Mouse (Mus musculus): ENCODE results near the gene Cul1. TPM values are rescaled to one million over a fixed set of nuclear protein-coding genes. Genes with fewer than 3 reads are reported as not detected.
A peak's percentile ranks its signal among the peaks of the same experiment; 100 is the strongest.

Gene Cul1
- polyA plus RNA-seq, 1 experiment from 2014 or later, result 141 TPM

DNA sequence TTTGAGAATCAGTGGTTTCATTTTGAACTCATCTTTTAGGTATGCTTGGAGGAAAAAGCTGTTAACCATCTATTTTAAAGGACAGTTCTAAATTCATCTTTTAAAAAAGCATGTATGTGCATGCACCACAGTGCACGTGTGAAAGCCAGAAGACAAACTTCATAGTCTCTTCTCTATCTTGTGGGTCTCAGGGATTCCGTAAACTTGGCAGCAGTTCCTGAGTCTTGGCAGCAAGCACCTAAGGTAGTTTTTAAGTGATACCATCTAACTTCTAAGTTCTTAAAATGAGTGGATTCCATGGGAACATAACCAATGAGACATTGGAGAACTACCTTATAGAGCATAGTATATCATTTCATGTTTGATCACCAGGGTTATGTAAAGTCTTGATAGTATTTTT, 3.7 kb downstream of the Cul1 start:
- no peak overlapping the region for H3K4me2 ChIP-seq (ENCODE audit: low read length)

DNA sequence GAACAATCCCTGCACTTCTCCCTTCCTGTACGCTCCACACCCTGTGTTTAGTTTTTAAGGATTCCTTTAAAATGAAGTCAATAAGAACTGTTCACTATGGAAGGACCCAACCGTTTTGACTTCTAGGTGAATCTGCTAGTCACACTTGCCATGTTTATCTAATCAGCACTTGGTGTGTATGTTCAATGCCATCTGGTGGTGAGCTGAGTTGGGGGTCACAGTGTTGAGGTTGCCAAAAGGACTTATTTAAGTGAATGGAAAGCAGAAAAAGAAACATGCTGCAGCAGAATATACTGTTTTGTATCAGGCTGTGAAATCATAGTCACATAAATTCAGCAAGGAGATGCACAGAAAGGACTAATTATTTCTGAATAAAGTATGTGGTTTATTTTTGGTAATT, 12.2 kb downstream of the Cul1 start:
- no peaks in the 10 kb centered on the region for H3K27me3 ChIP-seq (ENCODE audit: control insufficient read depth, insufficient read depth, low read length)
- H3K4me1 ChIP-seq (ENCODE audit: control insufficient read depth, insufficient read depth, low read length), result no peaks in the 10 kb centered on the region
- no peak overlapping the region for H3K4me2 ChIP-seq (ENCODE audit: low read length)
- H3K4me3 ChIP-seq (replicated peaks; ENCODE audit: low read depth, low read length), result no peak overlapping the region
- ATAC-seq (ENCODE audit: low FRiP score, low TSS enrichment) (no peak), DNase-seq (peak; percentile 29)
- H3K9ac ChIP-seq (replicated peaks; ENCODE audit: low read length), result no peak overlapping the region
- H3K36me3 ChIP-seq (ENCODE audit: control insufficient read depth, insufficient read depth, low read length), result no peaks in the 10 kb centered on the region
- H3K9me3 ChIP-seq (ENCODE audit: control insufficient read depth, low read length), result no peaks in the 10 kb centered on the region
- no peak overlapping the region for H3K27ac ChIP-seq (replicated peaks; ENCODE audit: low read depth, low read length)
- 88% methylated on average over 2 of the region's 2 CpGs for WGBS

More for the DNA sequence above, 3.7 kb downstream of the Cul1 start:
- no peak overlapping the region for H3K27ac ChIP-seq (replicated peaks; ENCODE audit: low read depth, low read length)
- no peak overlapping the region for H3K9ac ChIP-seq (replicated peaks; ENCODE audit: low read length)
- H3K36me3 ChIP-seq (ENCODE audit: control insufficient read depth, insufficient read depth, low read length), result no peaks in the 10 kb centered on the region
- no peak for ATAC-seq (ENCODE audit: low FRiP score, low TSS enrichment)
- H3K4me1 ChIP-seq (ENCODE audit: control insufficient read depth, insufficient read depth, low read length), result peaks cover 16% of the 10 kb centered on the region
- H3K27me3 ChIP-seq (ENCODE audit: control insufficient read depth, insufficient read depth, low read length), result no peaks in the 10 kb centered on the region
- H3K9me3 ChIP-seq (ENCODE audit: control insufficient read depth, low read length), result no peaks in the 10 kb centered on the region
- 92% methylated on average over 2 of the region's 2 CpGs for whole genome bisulfite sequencing
- no peak overlapping the region for H3K4me3 ChIP-seq (replicated peaks; ENCODE audit: low read depth, low read length)
- DNase-seq, result no peak

DNA sequence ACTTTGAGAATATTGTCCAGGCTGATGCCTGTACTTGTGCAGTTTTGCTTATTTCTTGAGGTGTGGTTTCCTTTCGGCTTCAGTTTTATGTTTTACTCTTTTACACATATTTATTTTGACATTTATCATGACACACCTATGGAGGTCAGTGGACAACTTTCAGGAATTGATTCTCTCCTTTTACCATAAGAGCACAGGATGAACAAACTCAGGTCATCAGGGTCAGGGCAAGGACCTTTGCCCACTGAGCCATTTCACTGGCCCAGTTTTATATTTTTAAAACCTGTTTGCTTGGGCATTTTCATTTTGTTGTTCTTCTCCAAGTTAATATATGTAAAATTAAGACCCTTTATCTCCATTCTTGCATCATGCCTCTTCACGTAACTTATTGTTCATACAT, 13.3 kb downstream of the Cul1 start:
- Histone ChIP-seq H3K9ac (replicated peaks; ENCODE audit: low read length) (no peak overlapping the region), H3K4me3 (replicated peaks; ENCODE audit: low read depth, low read length) (no peak overlapping the region), H3K27me3 (ENCODE audit: control insufficient read depth, insufficient read depth, low read length) (no peaks in the 10 kb centered on the region), H3K4me2 (ENCODE audit: low read length) (no peak overlapping the region), H3K9me3 (ENCODE audit: control insufficient read depth, low read length) (no peaks in the 10 kb centered on the region), H3K36me3 (ENCODE audit: control insufficient read depth, insufficient read depth, low read length) (no peaks in the 10 kb centered on the region), H3K27ac (replicated peaks; ENCODE audit: low read depth, low read length) (no peak overlapping the region), H3K4me1 (ENCODE audit: control insufficient read depth, insufficient read depth, low read length) (no peaks in the 10 kb centered on the region)
- ATAC-seq (ENCODE audit: low FRiP score, low TSS enrichment), result no peak
- no peak for DNase-seq
- 98% methylated on average over 2 of the region's 2 CpGs for WGBS

DNA sequence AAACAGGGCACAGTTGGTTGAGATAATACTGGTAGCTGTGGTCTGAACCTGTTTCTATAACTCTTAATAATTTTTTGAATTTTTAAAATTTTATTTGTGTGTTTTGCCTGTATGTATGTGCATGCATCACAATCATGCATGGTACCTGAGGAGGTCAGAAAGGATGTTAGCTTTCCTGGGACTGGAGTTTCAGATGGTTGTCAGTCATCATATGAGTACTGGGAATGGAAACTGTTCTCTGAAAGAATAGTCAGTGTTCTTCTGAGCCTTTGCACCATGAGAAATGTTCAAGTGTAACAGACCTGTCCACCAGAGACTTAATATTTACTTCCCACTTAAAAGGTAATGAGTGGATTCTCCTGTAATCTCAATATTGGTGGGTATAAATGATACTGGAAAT, 13.9 kb downstream of the Cul1 start:
- Histone ChIP-seq H3K4me1 (ENCODE audit: control insufficient read depth, insufficient read depth, low read length) (no peaks in the 10 kb centered on the region), H3K27me3 (ENCODE audit: control insufficient read depth, insufficient read depth, low read length) (no peaks in the 10 kb centered on the region), H3K9me3 (ENCODE audit: control insufficient read depth, low read length) (no peaks in the 10 kb centered on the region), H3K9ac (replicated peaks; ENCODE audit: low read length) (no peak overlapping the region), H3K4me2 (ENCODE audit: low read length) (no peak overlapping the region), H3K36me3 (ENCODE audit: control insufficient read depth, insufficient read depth, low read length) (no peaks in the 10 kb centered on the region), H3K4me3 (replicated peaks; ENCODE audit: low read depth, low read length) (no peak overlapping the region), H3K27ac (replicated peaks; ENCODE audit: low read depth, low read length) (no peak overlapping the region)
- no peak for DNase-seq
- no peak for ATAC-seq (ENCODE audit: low FRiP score, low TSS enrichment)

DNA sequence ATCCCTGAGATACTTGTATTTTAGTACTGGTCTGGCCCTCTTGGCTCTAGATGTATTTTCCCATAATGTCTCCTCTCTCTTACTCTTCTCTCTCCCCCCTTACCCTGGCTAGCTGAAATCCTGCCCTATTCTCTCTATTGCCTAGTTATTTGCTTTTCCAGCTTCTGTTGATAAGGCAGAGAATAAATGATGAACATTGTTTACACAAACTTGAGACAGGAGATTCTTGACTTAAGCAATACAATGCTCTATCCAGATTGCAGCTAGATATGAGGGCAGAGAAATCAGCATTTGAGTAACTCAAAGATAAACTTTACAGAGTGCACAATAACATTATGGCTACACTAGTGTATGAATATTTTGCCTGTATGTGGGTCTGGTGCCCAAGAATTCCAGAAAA, 16.6 kb downstream of the Cul1 start:
- DNase-seq, result no peak
- no peaks in the 10 kb centered on the region for H3K9me3 ChIP-seq (ENCODE audit: control insufficient read depth, low read length)
- H3K36me3 ChIP-seq (ENCODE audit: control insufficient read depth, insufficient read depth, low read length), result no peaks in the 10 kb centered on the region
- H3K9ac ChIP-seq (replicated peaks; ENCODE audit: low read length), result no peak overlapping the region
- no peak overlapping the region for H3K4me2 ChIP-seq (ENCODE audit: low read length)
- no peak for ATAC-seq (ENCODE audit: low FRiP score, low TSS enrichment)
- no peaks in the 10 kb centered on the region for H3K4me1 ChIP-seq (ENCODE audit: control insufficient read depth, insufficient read depth, low read length)
- no peaks in the 10 kb centered on the region for H3K27me3 ChIP-seq (ENCODE audit: control insufficient read depth, insufficient read depth, low read length)
- H3K27ac ChIP-seq (replicated peaks; ENCODE audit: low read depth, low read length), result no peak overlapping the region
- no peak overlapping the region for H3K4me3 ChIP-seq (replicated peaks; ENCODE audit: low read depth, low read length)

DNA sequence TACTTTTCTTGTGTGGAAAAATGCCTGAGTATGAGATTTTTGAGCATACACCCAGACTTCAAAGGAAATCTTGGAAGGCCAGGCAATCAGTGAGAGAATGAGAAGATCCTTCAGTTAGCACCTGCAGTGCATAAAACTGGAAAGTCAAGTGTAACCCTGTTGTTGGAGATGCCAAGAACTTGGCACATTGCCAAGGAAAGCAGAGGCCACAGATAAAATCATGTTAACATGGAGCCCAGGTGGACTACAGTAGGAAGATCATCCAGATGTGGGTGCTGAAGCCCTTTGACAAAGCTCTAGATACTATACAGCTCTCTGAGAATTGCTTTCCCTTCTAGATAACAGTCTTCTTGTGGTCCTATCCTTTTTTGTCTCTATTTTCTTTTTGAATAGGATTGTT, 19.2 kb downstream of the Cul1 start:
- Histone ChIP-seq H3K4me1 (ENCODE audit: control insufficient read depth, insufficient read depth, low read length) (no peaks in the 10 kb centered on the region), H3K9ac (replicated peaks; ENCODE audit: low read length) (no peak overlapping the region), H3K36me3 (ENCODE audit: control insufficient read depth, insufficient read depth, low read length) (no peaks in the 10 kb centered on the region), H3K27me3 (ENCODE audit: control insufficient read depth, insufficient read depth, low read length) (no peaks in the 10 kb centered on the region), H3K4me3 (replicated peaks; ENCODE audit: low read depth, low read length) (no peak overlapping the region), H3K27ac (replicated peaks; ENCODE audit: low read depth, low read length) (no peak overlapping the region), H3K9me3 (ENCODE audit: control insufficient read depth, low read length) (no peaks in the 10 kb centered on the region), H3K4me2 (ENCODE audit: low read length) (no peak overlapping the region)
- DNase-seq (no peak), ATAC-seq (ENCODE audit: low FRiP score, low TSS enrichment) (no peak)

DNA sequence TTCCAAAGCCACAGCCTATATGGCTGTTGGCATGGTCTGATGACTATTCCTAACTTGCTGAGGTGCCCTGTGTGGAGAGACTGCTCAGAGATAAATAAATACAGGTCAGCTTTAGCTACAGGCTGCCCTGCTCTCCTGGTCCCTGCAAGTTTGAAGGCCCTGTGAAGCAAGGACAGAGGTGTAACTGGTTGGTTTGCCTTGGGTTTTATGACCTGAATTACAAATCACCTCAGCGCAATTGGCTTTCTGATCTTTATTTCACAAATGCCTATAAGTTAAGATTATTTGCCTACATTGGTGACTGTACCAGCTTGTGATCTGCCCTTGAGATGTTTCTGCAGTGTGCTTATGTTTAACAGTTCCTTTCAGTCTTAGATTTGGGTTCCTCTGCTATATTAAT, 28.8 kb downstream of the Cul1 start:
- Histone ChIP-seq H3K4me2 (ENCODE audit: low read length) (no peak overlapping the region), H3K9ac (replicated peaks; ENCODE audit: low read length) (no peak overlapping the region), H3K4me3 (replicated peaks; ENCODE audit: low read depth, low read length) (no peak overlapping the region), H3K36me3 (ENCODE audit: control insufficient read depth, insufficient read depth, low read length) (0 out of 2 replicates have a peak, but pooled peaks cover 5% of the 10 kb centered on the region), H3K9me3 (ENCODE audit: control insufficient read depth, low read length) (no peaks in the 10 kb centered on the region), H3K27me3 (ENCODE audit: control insufficient read depth, insufficient read depth, low read length) (no peaks in the 10 kb centered on the region), H3K4me1 (ENCODE audit: control insufficient read depth, insufficient read depth, low read length) (no peaks in the 10 kb centered on the region), H3K27ac (replicated peaks; ENCODE audit: low read depth, low read length) (no peak overlapping the region)
- ATAC-seq (ENCODE audit: low FRiP score, low TSS enrichment), result no peak
- WGBS, result 97% methylated on average over 1 of the region's 1 CpGs
- DNase-seq, result no peak

DNA sequence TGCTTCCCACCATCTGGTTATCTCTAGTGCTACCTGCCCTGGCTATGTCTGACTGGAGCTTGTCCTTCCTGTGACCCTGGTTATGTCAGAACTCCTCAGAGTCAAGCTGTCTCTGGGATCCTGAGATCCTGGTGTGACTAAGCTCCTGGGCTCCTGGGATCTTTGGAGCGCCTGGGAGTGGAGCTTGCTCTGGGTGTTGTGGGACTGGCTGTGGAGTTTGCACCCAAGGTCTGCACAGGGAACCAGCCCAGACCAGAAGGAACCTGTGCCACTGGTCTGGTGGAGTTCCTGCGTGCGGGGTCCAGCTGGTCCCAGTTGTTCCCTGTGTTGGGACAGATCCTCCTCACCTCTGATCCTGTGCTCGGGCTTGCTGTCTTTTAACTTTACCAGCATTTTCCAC, 41.4 kb downstream of the Cul1 start:
- no peak for DNase-seq
- WGBS, result 97% methylated on average over 4 of the region's 4 CpGs
- no peak overlapping the region for H3K9ac ChIP-seq (replicated peaks; ENCODE audit: low read length)
- no peaks in the 10 kb centered on the region for H3K9me3 ChIP-seq (ENCODE audit: control insufficient read depth, low read length)
- peaks cover 8% of the 10 kb centered on the region; the same call in 1 of the 2 replicates for H3K36me3 ChIP-seq (ENCODE audit: control insufficient read depth, insufficient read depth, low read length)
- no peaks in the 10 kb centered on the region for H3K4me1 ChIP-seq (ENCODE audit: control insufficient read depth, insufficient read depth, low read length)
- H3K4me2 ChIP-seq (ENCODE audit: low read length), result no peak overlapping the region
- no peaks in the 10 kb centered on the region for H3K27me3 ChIP-seq (ENCODE audit: control insufficient read depth, insufficient read depth, low read length)
- H3K27ac ChIP-seq (replicated peaks; ENCODE audit: low read depth, low read length), result no peak overlapping the region
- no peak for ATAC-seq (ENCODE audit: low FRiP score, low TSS enrichment)
- H3K4me3 ChIP-seq (replicated peaks; ENCODE audit: low read depth, low read length), result no peak overlapping the region

DNA sequence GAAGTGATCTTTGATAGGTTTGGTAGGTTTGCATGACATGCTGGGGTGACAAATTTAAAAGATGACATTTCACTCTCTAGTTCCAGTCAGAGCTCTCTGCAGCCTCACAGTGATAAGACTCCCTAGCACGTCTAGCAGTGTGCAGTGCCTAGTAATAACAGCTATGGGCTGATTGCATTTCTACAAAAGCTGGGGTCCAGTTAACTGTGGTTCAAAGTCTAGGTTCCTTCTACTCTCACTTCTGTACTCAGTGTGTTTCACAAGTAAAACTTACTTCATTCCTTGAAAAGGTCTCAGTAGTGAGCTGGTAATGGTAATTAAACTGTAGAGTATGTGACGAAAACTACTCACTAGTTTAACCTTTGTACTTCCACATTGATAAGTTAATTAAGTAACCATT, 66.8 kb downstream of the Cul1 start:
- H3K9ac ChIP-seq (replicated peaks; ENCODE audit: low read length), result no peak overlapping the region
- no peak overlapping the region for H3K4me2 ChIP-seq (ENCODE audit: low read length)
- no peaks in the 10 kb centered on the region for H3K9me3 ChIP-seq (ENCODE audit: control insufficient read depth, low read length)
- H3K4me1 ChIP-seq (ENCODE audit: control insufficient read depth, insufficient read depth, low read length), result no peaks in the 10 kb centered on the region
- DNase-seq (no peak), ATAC-seq (ENCODE audit: low FRiP score, low TSS enrichment) (no peak)
- no peak overlapping the region for H3K4me3 ChIP-seq (replicated peaks; ENCODE audit: low read depth, low read length)
- 82% methylated on average over 2 of the region's 2 CpGs for WGBS
- H3K27ac ChIP-seq (replicated peaks; ENCODE audit: low read depth, low read length), result no peak overlapping the region
- no peaks in the 10 kb centered on the region for H3K27me3 ChIP-seq (ENCODE audit: control insufficient read depth, insufficient read depth, low read length)
- peaks cover 94% of the 10 kb centered on the region for H3K36me3 ChIP-seq (ENCODE audit: control insufficient read depth, insufficient read depth, low read length)
